ENCODE assay signal across 13 mouse cellular contexts in the genomic region with DNA sequence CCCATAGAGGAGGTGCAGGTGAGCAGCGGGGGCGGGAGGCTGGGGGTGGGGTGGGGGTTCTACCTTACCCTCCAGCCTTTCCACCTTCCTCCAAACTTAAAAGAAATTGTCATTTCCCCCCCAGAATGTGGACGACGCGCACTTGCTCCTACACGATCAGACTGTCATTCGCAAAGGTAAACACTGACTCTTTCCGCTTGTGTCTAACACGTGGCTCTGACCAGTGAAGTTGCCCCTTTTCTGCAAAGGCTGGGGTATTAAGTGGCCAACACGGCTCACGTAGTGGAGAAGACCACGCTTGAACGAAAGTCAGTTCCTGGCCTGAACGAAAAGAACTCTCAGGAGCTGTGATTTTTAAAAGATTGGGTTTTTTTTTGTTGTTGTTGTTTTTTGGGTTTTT. TPM values are rescaled to one million over a fixed set of nuclear protein-coding genes. Genes with fewer than 3 reads are reported as not detected.
A peak's percentile ranks its signal among the peaks of the same experiment; 100 is the strongest.
DNase-seq lines count a peak whose midpoint lies in the region; ATAC-seq and TF ChIP-seq lines count a peak whose summit lies in the region.
"Had no signal": no experiment of that assay in that cellular context is flagged by ENCODE, and none has a peak within 500 bp of the region (broad histone marks: within the 10 kb centered on the region; RNA-seq: fewer than 3 reads in every experiment).

No protein-coding gene starts in this region.

- no peak overlapping the region for H3K9ac ChIP-seq in kidney, postnatal 0 days (ENCODE audit: low read depth, low read length)
- H3K9ac ChIP-seq in forebrain, embryonic 14.5 days (ENCODE audit: low read length): peak overlapping the region; percentile 73
- no peak overlapping the region for H3K9ac ChIP-seq in limb, embryonic 15.5 days
- no peak overlapping the region for H3K9ac ChIP-seq in liver, postnatal 0 days (replicated peaks)
- H3K9ac ChIP-seq: liver, embryonic 14.5 days had no signal

- no peak for TF ChIP-seq CTCF in kidney, postnatal 0 days (IDR thresholded peaks at IDR 0.05; ENCODE audit: low read depth)
- no peak for TF ChIP-seq CTCF in liver, postnatal 0 days (IDR thresholded peaks at IDR 0.05; ENCODE audit: low read depth)

- DNase-seq in kidney, postnatal 0 days (ENCODE audit: low spot score): no peak
- DNase-seq in kidney, postnatal 10 days: no peak
- peak; percentile 38 for DNase-seq in embryo, embryonic 11 days
- DNase-seq in forebrain, embryonic 14.5 days (ENCODE audit: low spot score): peak; percentile 24
- DNase-seq in liver, postnatal 0 days: no peak
- no peak for DNase-seq in gastrocnemius, adult 18-20 months (ENCODE audit: low spot score)
- DNase-seq in adrenal gland, postnatal 36 days: no peak
- DNase-seq: adrenal gland, adult 2 months; cerebellum, adult 9-10 months; heart, postnatal 4 days; spleen, adult 18-20 months had no signal

- TF ChIP-seq EP300 in liver, postnatal 0 days (IDR thresholded peaks at IDR 0.05; ENCODE audit: low read depth): no peak

- H3K4me2 ChIP-seq in kidney, postnatal 0 days (ENCODE audit: low read length): peak overlapping the region; percentile 42; the same call in 1 of the 2 replicates
- peak overlapping the region; percentile 65 for H3K4me2 ChIP-seq in forebrain, embryonic 14.5 days (ENCODE audit: low read length)
- peak overlapping the region; percentile 54 for H3K4me2 ChIP-seq in limb, embryonic 15.5 days
- H3K4me2 ChIP-seq in liver, postnatal 0 days (ENCODE audit: low read depth, low read length): no peak overlapping the region

- H3K36me3 ChIP-seq in kidney, postnatal 0 days (ENCODE audit: insufficient read depth, low read length): no peaks in the 10 kb centered on the region
- peaks cover 9% of the 10 kb centered on the region; the same call in 1 of the 2 replicates for H3K36me3 ChIP-seq in forebrain, embryonic 14.5 days (ENCODE audit: control insufficient read depth, insufficient read depth, low read length)
- no peaks in the 10 kb centered on the region for H3K36me3 ChIP-seq in limb, embryonic 15.5 days
- no peaks in the 10 kb centered on the region for H3K36me3 ChIP-seq in liver, postnatal 0 days (replicated peaks; ENCODE audit: insufficient read depth, low read length)

- H3K4me3 ChIP-seq in kidney, postnatal 0 days (replicated peaks; ENCODE audit: low read depth, low read length): no peak overlapping the region
- peak overlapping the region; percentile 47 for H3K4me3 ChIP-seq in forebrain, embryonic 14.5 days (ENCODE audit: low read depth, low read length)
- peak overlapping the region; percentile 41 for H3K4me3 ChIP-seq in limb, embryonic 15.5 days
- H3K4me3 ChIP-seq in liver, postnatal 0 days (ENCODE audit: low read depth, low read length): no peak overlapping the region

- H3K4me1 ChIP-seq in kidney, postnatal 0 days (replicated peaks; ENCODE audit: insufficient read depth, low read length): peaks cover 25% of the 10 kb centered on the region
- H3K4me1 ChIP-seq in forebrain, embryonic 14.5 days (ENCODE audit: control insufficient read depth, insufficient read depth, low read length): peaks cover 15% of the 10 kb centered on the region; the same call in 1 of the 2 replicates
- peaks cover 45% of the 10 kb centered on the region for H3K4me1 ChIP-seq in limb, embryonic 15.5 days
- H3K4me1 ChIP-seq in liver, postnatal 0 days (ENCODE audit: insufficient read depth): peaks cover 10% of the 10 kb centered on the region; the same call in 1 of the 2 replicates

- ATAC-seq in kidney, postnatal 0 days (replicated peaks; ENCODE audit: low FRiP score, low read depth): no peak
- no peak for ATAC-seq in forebrain, embryonic 14.5 days
- ATAC-seq in limb, embryonic 15.5 days (ENCODE audit: insufficient number of reproducible peaks, low FRiP score, low TSS enrichment, low read depth): no peak
- no peak for ATAC-seq in liver, postnatal 0 days

- H3K27ac ChIP-seq in kidney, postnatal 0 days: no peak overlapping the region
- H3K27ac ChIP-seq in forebrain, embryonic 14.5 days (ENCODE audit: low read depth, low read length): no peak overlapping the region
- no peak overlapping the region for H3K27ac ChIP-seq in limb, embryonic 15.5 days
- no peak overlapping the region for H3K27ac ChIP-seq in liver, postnatal 0 days (ENCODE audit: low read depth)
- H3K27ac ChIP-seq: liver, embryonic 14.5 days had no signal

- 6% methylated on average over 14 of the region's 14 CpGs for WGBS in kidney, postnatal 0 days
- WGBS in forebrain, embryonic 14.5 days: 4% methylated on average over 14 of the region's 14 CpGs
- 15% methylated on average over 14 of the region's 14 CpGs for WGBS in limb, embryonic 15.5 days
- 3% methylated on average over 14 of the region's 14 CpGs for WGBS in liver, postnatal 0 days (ENCODE audit: insufficient replicate concordance)

- no peaks in the 10 kb centered on the region for H3K9me3 ChIP-seq in kidney, postnatal 0 days (replicated peaks; ENCODE audit: low read length)
- H3K9me3 ChIP-seq in forebrain, embryonic 14.5 days (replicated peaks; ENCODE audit: control insufficient read depth, low read length): no peaks in the 10 kb centered on the region
- no peaks in the 10 kb centered on the region for H3K9me3 ChIP-seq in limb, embryonic 15.5 days
- H3K9me3 ChIP-seq in liver, postnatal 0 days (ENCODE audit: low read length): no peaks in the 10 kb centered on the region

- peaks cover 82% of the 10 kb centered on the region for H3K27me3 ChIP-seq in kidney, postnatal 0 days (ENCODE audit: insufficient read depth, low read length)
- peaks cover 55% of the 10 kb centered on the region for H3K27me3 ChIP-seq in forebrain, embryonic 14.5 days (replicated peaks; ENCODE audit: control insufficient read depth, insufficient read depth, low read length)
- H3K27me3 ChIP-seq in limb, embryonic 15.5 days: peaks cover 90% of the 10 kb centered on the region
- H3K27me3 ChIP-seq in liver, postnatal 0 days (ENCODE audit: insufficient read depth, low read length): peaks cover 79% of the 10 kb centered on the region

RNA-seq across cellular contexts. Expression of a gene that starts 2.5 kb away (rescaled TPM):
- 0.22 and 0.53 TPM in 2 replicates for polyA plus RNA-seq in kidney, postnatal 0 days (2015; fragmentation: Nextera tagmentation; extraction: Ambion mirVana)
- 20.6 and 21.8 TPM in 2 replicates for polyA plus RNA-seq in forebrain, embryonic 14.5 days (2014; fragmentation: Nextera tagmentation; extraction: Ambion mirVana)
- 20.1 and 20.4 TPM in 2 replicates for polyA plus RNA-seq in limb, embryonic 15.5 days (2015; fragmentation: Nextera tagmentation; extraction: Ambion mirVana)
- not detected in 2 replicates for polyA plus RNA-seq in liver, postnatal 0 days (2015; fragmentation: Nextera tagmentation; extraction: Ambion mirVana)
- total RNA-seq in gastrocnemius, adult 18-20 months (2021): not detected
- not detected for total RNA-seq in adrenal gland, postnatal 36 days (2021)
- total RNA-seq: adrenal gland, adult 2 months; heart, postnatal 4 days had no signal
- polyA plus RNA-seq: adrenal gland, adult 2 months; liver, embryonic 14.5 days had no signal

Comparison
In these comparisons a context has a peak if more than half of its experiments do, and no peak if none do; other contexts are left out.
1. DNase-seq: peak in embryo, embryonic 11 days (single experiment) and forebrain, embryonic 14.5 days (single experiment); none in kidney, postnatal 0 days (single experiment), kidney, postnatal 10 days (single experiment), liver, postnatal 0 days (single experiment), gastrocnemius, adult 18-20 months (single experiment) and adrenal gland, postnatal 36 days (0 of 2).
2. H3K4me3 ChIP-seq: peak in forebrain, embryonic 14.5 days (single experiment) and limb, embryonic 15.5 days (single experiment); none in kidney, postnatal 0 days (single experiment) and liver, postnatal 0 days (single experiment).
3. RNA of a gene that starts 2.5 kb away (polyA plus RNA-seq): 20.6 to 21.8 TPM in forebrain, embryonic 14.5 days and 20.1 to 20.4 TPM in limb, embryonic 15.5 days; 0.22 to 0.53 TPM in kidney, postnatal 0 days and not detected in liver, postnatal 0 days; every median in the first group is over 10 times any median in the second.